Mouse (Mus musculus) right cerebral cortex, adult 18-20 months (tissue): ENCODE measurements at regions not wholly inside any gene's neighbourhood (a gene's known extent, or its start where the extent isn't known, plus 50 kb on each side); places are given as distances from the start of the nearest gene placed in this dataset.

Experiments used
- DNase-seq: peaks from one replicate; pipeline ENCODE4 v3.0.0; 2022; ENCODE audit warnings: mixed read lengths

DNA sequence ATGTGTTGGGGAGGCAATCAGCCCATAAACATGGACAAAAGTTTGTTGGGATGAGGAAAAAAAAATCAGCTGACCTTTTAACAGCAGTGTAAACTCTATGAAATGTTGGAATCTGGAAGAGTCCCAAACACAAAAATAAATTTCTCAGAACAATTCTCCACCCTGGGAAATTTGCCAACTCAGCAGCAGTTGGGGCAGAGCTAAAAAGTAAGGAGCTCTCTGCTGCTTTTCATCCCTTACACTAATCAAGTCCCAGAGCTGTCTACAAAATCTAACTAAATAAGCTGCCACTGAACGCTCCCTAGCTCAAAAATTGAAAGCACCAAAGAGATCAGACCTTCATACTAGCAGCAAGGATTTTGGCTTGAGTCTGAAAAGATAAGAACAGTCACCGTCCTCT is 176.6 kb upstream of the Egflam start:
- no peak for DNase-seq

DNA sequence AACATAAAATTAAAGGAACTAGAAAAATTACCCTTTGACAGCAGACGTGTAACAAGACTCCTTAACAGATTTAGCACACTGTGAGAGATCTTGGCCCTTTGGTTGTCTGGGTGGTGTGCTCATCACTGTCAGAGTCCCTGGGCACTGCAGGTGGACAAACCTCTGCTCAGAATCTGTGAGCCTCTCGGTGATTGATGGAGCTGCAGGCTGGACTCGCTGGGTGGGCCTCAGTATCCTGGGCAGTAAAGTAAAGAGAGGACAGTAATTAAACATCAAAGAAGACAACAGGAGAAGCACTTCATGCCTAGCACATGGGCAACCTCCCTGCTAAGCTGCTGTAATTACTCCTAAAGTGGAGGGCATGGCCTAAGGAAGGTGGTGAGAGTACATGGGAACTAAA is 180.2 kb upstream of the Egflam start:
- DNase-seq, result no peak

DNA sequence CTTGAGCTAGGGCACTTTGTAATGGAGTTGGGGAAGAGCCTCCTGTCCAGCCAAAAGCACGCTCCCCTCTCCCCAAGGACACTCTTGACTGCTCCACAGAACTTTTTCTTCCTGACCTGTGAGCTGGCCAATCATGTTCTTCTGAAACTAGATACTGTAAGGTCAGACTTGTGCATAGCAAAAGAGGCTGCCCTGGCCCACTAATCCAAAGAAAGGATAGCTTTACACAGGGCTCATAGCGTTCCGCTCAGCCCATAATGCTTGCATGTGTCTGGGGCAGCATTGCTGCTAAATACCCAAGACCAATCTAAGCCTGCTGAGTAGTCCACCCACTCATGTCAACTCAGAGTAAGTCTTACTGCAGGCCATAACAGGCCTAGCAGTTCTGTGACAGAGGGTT is 189.0 kb upstream of the Egflam start:
- DNase-seq, result no peak

DNA sequence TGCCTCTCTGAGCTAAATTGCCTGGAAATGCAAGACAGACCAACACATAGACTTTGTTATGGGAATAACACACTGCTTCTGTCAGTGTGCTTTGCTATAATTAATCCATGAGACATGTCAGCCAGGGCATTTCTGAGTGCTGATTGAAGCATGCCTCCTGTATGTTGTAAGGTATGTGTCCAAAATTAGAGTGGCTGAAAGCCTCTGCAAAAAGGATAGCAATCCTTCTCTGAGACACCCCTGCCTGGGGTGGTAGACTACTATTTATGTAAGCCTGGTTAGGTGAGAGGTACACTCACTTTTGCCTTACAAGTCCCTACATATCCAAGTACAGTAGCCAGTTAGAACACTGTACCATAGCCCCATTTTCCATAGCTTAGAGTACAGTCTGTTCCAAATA is 193.3 kb upstream of the Egflam start:
- no peak for DNase-seq

DNA sequence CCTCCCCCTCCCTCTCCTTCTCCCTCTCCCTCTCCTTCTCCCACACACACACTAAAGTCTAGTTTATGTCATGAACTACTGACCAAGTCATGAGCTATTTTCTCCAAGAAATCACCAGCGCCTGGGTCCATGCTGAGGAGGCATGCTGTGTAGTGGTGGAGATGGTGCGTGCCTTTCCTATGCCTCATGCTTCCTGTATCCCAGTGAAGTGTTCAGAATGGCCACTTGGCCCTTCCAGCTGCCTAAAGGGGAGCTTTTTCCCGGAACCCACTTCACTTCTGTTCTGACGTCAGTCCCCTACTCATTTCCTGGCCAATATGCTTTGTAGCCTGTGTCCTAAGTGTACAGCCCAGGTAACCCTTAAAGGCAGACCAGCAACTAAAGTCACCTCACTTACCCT is 199.1 kb upstream of the Egflam start:
- no peak for DNase-seq

DNA sequence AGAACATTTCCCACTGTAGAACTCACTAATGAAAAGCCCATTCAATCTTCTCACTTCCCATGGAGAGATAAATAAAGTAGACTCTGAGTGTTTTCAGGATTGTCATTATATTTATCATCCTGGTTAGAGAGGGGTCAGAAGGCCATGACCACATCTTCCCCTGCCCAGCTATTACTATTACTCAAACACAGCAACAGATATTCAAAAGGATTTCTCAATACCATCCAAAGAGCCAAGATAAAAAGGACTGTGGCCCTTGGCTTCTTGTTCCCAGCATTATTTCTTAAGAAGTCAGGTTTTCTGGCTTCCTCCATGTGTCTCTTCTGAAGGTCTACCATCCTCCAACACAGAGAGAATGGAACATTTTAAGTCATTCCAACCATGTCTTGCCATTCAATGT is 199.6 kb upstream of the Egflam start:
- DNase-seq, result no peak

DNA sequence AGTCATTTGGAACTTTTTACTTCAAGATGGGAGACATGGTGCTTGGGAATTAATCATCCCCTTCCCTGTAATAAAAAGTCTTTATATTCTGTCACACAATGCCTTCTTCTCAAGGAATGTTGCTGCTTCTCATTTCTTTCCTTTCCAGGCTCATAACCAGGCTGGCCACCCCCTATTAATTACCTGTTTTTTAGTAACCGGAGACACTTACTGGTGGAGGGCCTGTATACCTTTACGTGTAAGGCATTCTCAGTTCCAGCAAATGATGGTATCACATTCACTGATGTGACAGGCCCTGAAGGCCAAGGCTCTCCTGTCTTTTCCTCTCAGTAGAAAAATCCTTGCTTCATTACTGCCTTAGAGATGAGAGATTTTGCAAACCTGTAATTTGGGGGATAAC is 203.3 kb upstream of the Egflam start:
- no peak for DNase-seq

DNA sequence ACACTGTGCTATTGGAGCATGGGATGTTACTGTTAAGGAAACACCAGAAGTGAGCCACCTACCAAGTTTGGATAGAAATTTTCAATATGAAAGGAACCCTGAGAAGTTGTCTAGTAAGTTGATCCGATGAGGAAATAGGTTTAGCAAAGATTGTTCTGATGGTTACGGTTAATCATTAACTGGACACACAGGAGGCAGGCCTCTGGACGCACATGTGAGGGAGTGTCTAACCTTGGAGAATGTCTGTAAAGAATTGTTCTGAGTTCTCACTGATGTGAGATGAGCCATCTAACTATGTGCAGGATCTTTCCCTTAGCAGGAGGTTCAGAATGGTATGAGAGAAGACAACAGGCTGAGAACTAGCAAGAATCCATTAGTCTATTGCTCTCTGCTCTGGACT is 205.8 kb upstream of the Gdnf start:
- DNase-seq, result no peak

DNA sequence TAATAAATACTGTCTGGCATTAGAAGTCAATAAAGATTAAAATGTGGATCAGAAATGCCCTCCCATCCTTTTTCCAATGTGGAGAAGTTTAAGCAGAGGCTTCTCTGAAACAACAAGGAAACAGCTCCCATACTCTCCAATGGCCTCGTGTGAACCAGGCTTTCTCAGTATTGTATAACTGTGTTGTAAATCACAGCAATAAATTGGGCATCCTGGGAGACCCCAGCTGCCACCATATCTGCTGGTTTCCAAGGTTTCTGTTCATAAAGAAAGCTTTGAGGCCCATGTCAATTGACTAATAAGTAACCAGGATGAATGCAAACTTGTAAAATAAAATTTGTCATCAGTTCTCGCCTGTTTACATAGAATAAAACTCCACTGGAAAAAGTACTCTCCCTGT is 192.7 kb upstream of the Gdnf start:
- DNase-seq, result no peak

DNA sequence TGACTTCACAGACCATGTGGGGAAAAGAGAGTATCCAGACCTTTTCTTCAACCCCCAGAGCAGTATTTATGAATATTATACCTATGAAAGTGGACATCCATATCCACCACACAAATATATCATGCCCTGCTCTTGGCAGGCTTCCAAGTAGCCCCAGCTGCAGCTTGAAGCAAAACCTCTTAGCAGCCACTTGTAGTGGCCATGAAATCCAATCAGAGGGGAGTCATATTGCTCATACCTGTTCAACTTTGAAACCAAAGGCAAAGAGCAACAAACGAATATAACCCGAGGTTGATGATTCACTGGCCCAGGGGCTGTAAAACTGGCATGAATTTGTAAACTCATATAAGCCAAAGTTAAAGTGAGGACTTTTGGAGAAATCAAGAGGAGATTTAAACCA is 187.6 kb upstream of the Gdnf start:
- no peak for DNase-seq

DNA sequence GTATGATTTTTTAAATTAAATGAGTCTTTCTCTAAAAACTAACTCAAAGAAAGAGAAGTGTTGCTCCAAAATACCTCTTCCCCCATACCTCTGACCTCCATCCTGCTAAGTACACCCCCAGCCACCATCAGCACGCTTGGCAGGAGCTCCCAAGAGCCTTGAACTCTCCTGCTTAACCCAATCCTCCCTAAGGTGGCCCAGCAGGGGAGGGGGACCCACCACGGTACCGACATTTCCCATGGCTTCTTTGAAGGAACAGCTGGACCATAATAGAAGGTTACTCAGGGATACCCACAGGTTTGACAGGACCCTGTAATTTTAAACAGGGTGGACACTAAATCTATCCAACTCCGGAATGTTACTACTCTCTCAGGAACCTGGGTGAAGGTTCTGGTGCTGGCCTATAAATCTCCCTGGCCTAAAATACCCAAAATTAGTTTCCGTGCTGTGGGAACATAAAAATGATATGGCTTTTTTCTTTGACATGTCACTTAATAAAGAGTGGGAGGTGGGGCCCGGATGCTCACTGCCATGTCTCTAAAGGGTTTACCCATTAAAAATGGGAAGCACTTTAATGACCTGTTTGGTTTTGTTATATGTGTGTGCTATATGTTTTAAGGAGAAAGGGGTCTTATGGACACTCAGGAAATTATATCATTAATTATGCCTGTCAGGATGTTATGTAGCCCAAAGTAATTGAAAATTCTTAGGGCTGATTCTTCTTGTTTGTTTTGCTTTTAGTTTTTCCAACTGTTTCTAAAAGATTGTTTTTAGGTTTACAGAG is 185.8 kb upstream of the Gdnf start:
- DNase-seq, result no peak

DNA sequence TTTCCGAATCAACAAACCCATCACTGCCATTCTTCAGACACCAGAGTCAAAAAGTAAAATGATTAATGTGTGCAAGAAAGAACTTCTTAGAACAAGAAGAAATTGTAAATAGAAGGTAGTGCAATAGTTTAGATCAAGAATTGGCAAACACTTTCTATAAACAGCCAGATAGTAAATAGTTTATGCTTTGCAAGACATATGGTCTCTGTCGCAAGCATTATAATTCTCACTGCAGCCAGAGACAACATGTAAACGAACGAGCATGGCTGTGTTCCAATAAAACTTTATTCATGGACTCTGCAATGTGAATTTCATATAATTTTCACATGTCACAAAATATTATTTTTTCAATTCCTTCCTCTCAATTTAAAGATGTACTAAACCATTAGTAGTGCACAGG is 180.8 kb upstream of the Gdnf start:
- no peak for DNase-seq

DNA sequence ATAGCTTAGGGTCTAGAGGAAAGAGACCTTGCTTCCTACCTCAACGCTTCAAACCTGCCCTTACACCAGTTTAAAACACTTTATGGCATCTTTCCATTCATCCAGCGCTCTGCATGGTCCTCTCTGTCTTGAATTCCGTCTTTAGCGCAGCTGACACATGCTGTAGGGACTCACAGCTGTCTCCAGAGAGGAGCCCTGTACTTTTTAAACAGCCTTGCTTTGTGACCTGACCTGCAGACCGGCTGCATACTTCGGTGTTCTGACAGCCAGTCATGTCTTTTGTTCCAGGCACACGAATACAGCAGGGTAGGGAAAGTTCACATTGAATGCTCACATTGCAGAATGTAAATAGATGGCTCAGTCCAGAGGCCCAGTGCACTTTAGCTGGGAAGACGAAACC is 175.4 kb upstream of the Gdnf start:
- DNase-seq, result no peak

DNA sequence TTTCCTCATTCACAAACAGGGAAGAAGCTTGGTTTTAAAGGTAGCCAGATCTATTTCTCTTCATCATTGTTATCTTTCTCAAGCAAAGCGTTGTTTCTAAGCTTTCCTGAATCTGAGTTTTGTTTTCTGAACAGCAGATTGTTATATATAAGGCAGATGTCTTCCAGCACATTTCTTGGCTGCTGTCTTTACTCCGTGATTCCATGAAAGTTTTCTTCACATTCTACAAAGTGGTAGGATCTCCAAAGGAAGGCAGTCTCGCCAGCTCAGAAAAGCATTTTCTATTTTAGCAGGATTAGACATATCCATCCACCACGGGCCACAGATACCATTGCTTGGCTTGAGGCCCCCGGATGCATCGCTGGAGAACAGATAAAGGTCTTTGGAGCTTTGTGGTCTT is 171.2 kb upstream of the Gdnf start:
- peak; percentile 1 for DNase-seq

DNA sequence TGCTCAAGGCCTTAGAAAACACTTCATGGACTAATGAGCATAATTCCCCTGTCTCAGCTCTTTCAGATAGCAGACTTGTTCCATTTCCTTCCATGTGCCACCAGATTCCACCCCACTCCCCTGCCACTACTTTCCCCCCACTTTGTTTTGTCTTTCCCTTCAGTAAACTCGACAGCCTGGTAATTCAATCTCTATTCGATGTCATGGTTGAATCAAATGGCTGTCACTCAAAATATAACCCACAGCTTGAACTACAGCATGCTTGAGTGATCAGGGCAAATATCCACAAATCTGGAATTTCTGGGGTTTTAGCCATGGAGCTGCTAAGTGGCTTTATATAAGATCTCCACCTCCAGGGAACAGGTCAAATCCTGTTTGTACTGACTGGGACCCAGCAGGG is 168.6 kb upstream of the Gdnf start:
- no peak for DNase-seq

DNA sequence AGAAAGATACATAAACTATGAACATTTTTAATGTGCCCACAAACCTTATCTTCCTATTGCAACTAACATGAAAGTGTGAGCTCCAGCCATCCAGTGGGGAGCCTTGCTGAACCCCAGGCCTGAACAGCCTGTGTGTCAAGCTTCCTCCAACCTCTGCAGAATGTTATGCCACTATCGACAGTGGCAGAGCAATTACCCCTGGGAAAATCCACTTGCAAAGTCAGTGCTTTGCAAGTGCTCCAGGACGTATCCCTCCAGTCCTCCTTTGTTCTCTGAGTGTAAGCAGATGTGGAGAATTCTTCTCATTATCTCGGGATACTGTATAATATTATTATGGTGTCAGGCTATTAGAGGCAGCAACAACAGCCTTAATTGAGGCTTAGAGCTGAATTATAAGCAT is 159.9 kb upstream of the Gdnf start:
- DNase-seq, result no peak

DNA sequence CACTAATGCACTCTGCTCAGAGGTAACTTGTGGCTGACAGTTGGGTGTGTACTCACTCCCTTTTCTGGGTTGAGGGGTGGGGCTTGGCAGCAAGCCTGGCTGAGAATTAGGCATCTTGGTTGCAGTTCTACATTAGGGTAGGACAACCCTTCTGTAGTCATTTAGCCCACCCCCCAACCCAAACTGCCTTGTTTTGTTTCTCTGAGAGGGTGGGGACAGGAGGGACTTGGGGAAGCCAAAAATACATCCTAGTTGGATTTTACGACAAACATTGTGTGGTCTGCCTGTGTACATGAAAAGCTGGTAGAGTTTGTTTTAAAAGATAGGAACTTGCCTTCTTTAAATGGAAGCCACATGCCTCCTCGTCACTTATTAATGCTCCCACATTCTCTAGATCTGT is 146.8 kb upstream of the Gdnf start:
- DNase-seq, result no peak

DNA sequence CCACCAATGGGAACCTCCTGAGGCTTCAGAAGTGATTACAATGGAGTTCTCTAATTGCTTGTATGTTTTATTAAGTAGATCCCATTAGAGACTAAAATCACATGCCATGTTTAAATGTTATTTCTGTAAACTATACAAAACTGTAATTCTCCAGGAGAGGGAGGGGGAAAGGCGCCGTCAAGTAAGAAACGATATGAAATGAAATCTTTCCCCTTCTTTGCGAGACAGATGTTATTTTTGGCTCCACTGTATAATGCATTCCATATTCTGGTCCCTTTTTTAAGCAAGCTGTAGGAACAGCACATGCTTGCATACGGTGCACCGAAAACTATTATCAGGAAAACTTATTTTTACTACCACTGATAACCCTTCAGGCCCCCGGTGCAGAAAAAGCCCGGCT is 141.0 kb upstream of the Gdnf start:
- DNase-seq, result no peak

DNA sequence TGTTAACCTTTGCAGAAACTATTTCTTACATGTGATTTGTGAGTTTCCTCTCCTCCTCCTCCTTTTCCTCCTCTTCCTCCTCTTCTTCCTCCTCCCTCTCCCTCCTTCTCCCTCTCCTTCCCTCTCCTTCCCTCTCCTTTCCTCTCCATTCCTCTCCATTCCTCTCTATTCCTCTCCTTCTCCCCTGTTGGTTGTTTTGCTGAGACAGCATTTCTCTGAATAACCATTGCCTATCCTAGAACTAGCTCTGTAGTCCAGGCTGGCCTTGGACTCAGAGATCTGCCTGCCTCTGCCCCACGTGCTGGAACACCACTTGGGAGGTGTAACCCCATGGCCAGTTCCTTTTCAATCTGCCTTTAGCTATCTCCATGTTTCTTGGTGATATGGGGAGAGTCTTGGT is 133.7 kb upstream of the Gdnf start:
- DNase-seq, result no peak

DNA sequence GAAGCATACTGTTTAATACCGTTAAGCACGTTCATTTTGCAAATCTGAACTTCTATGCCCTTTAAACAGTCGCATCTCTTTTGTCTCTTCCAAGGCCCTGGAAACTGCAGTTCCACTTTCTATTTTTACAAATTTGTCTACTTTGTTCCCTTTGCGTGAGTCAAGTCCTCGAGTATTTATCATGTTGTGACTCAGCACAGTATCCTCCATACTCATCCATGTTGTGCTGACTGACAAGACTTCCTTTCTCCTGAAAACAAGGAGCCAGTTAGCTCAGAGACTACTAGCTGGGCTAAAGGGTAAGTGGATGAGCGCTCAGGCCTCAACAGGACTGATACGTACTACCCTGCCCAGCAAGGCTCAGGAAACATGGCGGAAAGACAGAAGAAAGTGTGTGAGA is 131.9 kb upstream of the Gdnf start:
- no peak for DNase-seq

DNA sequence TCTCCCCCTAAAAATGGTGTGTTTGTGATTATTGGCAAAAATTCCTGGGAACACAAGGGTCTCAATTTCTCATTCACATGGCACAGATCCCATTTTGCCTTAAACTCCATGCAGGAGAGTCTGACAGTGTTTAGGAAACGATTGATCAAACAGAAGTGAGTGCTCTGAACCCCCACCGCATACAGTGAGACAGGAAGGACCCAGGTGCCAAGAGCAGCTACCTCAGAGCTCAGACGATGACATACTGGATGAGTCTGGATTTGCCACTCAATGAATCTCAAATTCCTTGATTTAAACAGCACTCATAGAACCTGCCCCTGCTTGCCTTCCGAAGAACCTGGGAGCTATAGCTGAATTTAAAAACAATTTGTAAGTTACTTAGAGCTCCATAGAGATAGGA is 129.6 kb upstream of the Gdnf start:
- DNase-seq, result no peak

DNA sequence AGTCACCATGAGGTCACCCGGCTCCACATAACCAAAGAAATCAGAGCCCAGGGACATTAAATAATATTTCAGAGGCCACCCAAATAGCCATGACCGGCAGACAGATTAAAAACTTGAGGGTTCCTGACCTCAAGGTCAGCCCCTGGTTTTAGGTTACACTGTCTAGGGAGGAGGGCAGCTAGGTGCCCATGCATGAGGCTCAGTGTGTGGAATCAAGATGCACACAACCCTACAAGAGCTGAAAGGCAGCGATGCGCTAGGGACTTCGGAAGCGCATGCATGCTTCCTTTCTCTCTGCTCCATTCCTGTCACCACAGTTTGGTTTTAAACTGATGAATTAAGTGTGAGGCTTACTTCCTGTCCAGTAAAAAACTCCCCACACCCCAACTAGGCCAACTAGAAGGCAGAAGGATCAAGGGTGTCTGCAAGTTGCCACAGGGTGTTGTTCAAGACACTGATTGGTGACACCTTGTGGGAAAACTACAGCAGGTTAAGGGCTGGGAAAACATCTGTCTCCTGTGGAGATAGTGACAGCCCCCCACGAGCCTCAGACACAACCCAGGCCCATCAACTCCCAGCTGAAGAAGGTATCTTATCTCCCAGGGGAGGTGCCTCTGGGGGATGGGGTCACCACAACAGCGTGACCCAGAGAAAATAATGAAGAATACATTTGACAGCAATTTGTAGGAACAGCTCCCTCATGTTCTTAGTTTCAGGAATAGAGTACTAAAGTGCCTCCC is 127.2 kb upstream of the Gdnf start:
- no peak for DNase-seq

DNA sequence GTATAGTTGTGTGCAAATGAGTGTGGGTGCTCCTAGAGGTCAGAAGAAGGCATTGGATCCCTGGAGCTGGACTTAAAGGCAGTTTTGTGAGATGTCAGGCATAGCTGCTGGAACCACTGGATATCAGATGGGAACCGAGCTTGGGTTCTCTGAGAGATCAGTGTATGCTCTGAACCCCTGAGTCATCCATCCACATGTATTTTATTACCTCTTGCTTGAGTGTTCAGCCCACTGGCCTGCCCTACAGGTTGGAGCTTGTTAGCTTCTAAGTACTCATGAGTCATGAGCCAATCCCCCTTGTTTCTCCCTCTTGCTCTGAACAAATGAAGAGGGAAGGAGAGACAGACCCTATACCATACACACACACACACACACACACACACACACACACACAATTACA is 119.4 kb upstream of the Gdnf start:
- DNase-seq, result no peak

DNA sequence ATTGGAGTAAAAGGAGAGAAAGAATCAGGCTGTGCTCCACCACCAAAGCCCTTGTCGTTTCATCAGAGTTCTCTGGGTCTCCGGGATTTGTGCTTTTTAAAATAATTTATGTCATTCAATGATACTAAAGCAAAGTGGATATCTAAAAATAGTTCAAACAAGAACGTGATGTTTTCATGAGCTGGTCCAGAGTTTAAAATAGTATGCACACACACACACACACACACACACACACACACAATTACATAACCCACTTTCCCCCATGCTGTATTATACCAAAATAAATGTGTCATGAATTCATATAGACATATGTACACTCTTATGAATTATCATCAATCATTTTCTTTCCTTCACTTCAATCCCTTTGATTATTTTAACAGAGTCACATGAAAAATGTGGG is 118.5 kb upstream of the Gdnf start:
- no peak for DNase-seq

DNA sequence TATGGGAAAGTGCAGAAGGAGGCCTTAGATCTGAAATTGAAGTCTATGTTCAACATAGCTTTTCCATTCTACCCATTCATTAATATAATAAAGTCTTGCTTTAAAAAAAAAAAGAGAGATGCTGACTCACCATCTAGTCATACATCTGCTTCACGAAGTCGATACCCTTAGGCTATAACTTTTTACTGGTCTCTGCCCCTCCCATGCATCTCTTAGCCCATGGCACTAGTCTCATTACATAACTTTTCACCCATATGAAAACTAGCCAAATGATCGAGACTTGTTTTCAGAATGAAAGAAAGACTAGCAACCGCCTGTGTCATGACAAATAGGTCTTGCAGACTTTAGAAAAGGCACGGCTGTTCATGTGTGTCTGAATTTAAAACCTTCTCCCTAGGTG is 116.6 kb upstream of the Gdnf start:
- DNase-seq, result no peak
